Mouse (Mus musculus): ENCODE results near the gene Ifngr1. TPM values are rescaled to one million over a fixed set of nuclear protein-coding genes. Genes with fewer than 3 reads are reported as not detected.

The Ifngr1 gene
- total and polyA plus RNA-seq, 3 experiments = 2.2 to 37.9 (median 26.3) TPM

GRCm38 (mm10) chr10:19613111-19613753 is 21.5 kb downstream of the Ifngr1 start:
- H3K9me3 ChIP-seq (replicated peaks) = no peaks in the 10 kb centered on the region
- peaks cover 13% of the 10 kb centered on the region for H3K36me3 ChIP-seq (replicated peaks)
- H3K4me1 ChIP-seq (ENCODE audit: insufficient read depth, low read depth, low read length) = no peaks in the 10 kb centered on the region
- ATAC-seq (ENCODE audit: extremely low read depth, insufficient number of reproducible peaks, low FRiP score, poor library complexity, severe bottlenecking) (no peak), DNase-seq (ENCODE audit: low spot score) (no peak)
- H3K4me3 ChIP-seq (ENCODE audit: low read depth, low read length) = no peak overlapping the region
- H3K27me3 ChIP-seq (ENCODE audit: insufficient read depth, low read length) = peaks cover 2% of the 10 kb centered on the region
- no peak for TF ChIP-seq GATA2 (IDR thresholded peaks at IDR 0.05; ENCODE audit: borderline replicate concordance, low read depth, low read length)
- no peak for TF ChIP-seq POLR2AphosphoS5 (IDR thresholded peaks at IDR 0.05; ENCODE audit: insufficient replicate concordance, low read depth, low read length)
- TF ChIP-seq GATA1 (IDR thresholded peaks at IDR 0.05; ENCODE audit: borderline replicate concordance, low read length) = no peak
- no peak for TF ChIP-seq CTCF (IDR thresholded peaks at IDR 0.05; ENCODE audit: low read depth, low read length)
- TF ChIP-seq TAL1 (conservative IDR thresholded peaks at IDR 0.05; ENCODE audit: low read depth, low read length) = no peak

GRCm38 (mm10) chr10:19619736-19620135 is 28.0 kb downstream of the Ifngr1 start:
- TF ChIP-seq POLR2AphosphoS5 (IDR thresholded peaks at IDR 0.05; ENCODE audit: insufficient replicate concordance, low read depth, low read length) (no peak), GATA1 (IDR thresholded peaks at IDR 0.05; ENCODE audit: borderline replicate concordance, low read length) (no peak), CTCF (IDR thresholded peaks at IDR 0.05; ENCODE audit: low read depth, low read length) (no peak), GATA2 (IDR thresholded peaks at IDR 0.05; ENCODE audit: borderline replicate concordance, low read depth, low read length) (no peak), TAL1 (conservative IDR thresholded peaks at IDR 0.05; ENCODE audit: low read depth, low read length) (no peak)
- Histone ChIP-seq H3K4me3 (ENCODE audit: low read depth, low read length) (no peak overlapping the region), H3K4me1 (ENCODE audit: insufficient read depth, low read depth, low read length) (no peaks in the 10 kb centered on the region), H3K9me3 (replicated peaks) (no peaks in the 10 kb centered on the region), H3K27me3 (ENCODE audit: insufficient read depth, low read length) (peaks cover 5% of the 10 kb centered on the region), H3K36me3 (replicated peaks) (no peaks in the 10 kb centered on the region)
- DNase-seq (ENCODE audit: low spot score) = no peak
- ATAC-seq (ENCODE audit: extremely low read depth, insufficient number of reproducible peaks, low FRiP score, poor library complexity, severe bottlenecking) = no peak

GRCm38 (mm10) chr10:19621408-19622048 is 29.8 kb downstream of the Ifngr1 start, which contains the start of gene Il22ra2:
Gene Il22ra2, plus strand, starts transcription at chr10:19621998.
- TF ChIP-seq CTCF (IDR thresholded peaks at IDR 0.05; ENCODE audit: low read depth, low read length) (no peak), GATA1 (IDR thresholded peaks at IDR 0.05; ENCODE audit: borderline replicate concordance, low read length) (no peak), GATA2 (IDR thresholded peaks at IDR 0.05; ENCODE audit: borderline replicate concordance, low read depth, low read length) (no peak), POLR2AphosphoS5 (IDR thresholded peaks at IDR 0.05; ENCODE audit: insufficient replicate concordance, low read depth, low read length) (no peak), TAL1 (conservative IDR thresholded peaks at IDR 0.05; ENCODE audit: low read depth, low read length) (no peak)
- Histone ChIP-seq H3K27me3 (ENCODE audit: insufficient read depth, low read length) (peaks cover 6% of the 10 kb centered on the region), H3K36me3 (replicated peaks) (no peaks in the 10 kb centered on the region), H3K9me3 (replicated peaks) (no peaks in the 10 kb centered on the region), H3K4me1 (ENCODE audit: insufficient read depth, low read depth, low read length) (no peaks in the 10 kb centered on the region), H3K4me3 (ENCODE audit: low read depth, low read length) (no peak within 1 kb of the TSS)
- no peak for ATAC-seq (ENCODE audit: extremely low read depth, insufficient number of reproducible peaks, low FRiP score, poor library complexity, severe bottlenecking)
- no peak for DNase-seq (ENCODE audit: low spot score)

GRCm38 (mm10) chr10:19624617-19625016 is 32.9 kb downstream of the Ifngr1 start:
- TF ChIP-seq GATA2 (IDR thresholded peaks at IDR 0.05; ENCODE audit: borderline replicate concordance, low read depth, low read length) (no peak), POLR2AphosphoS5 (IDR thresholded peaks at IDR 0.05; ENCODE audit: insufficient replicate concordance, low read depth, low read length) (no peak), GATA1 (IDR thresholded peaks at IDR 0.05; ENCODE audit: borderline replicate concordance, low read length) (no peak), TAL1 (conservative IDR thresholded peaks at IDR 0.05; ENCODE audit: low read depth, low read length) (no peak), CTCF (IDR thresholded peaks at IDR 0.05; ENCODE audit: low read depth, low read length) (no peak)
- ATAC-seq (ENCODE audit: extremely low read depth, insufficient number of reproducible peaks, low FRiP score, poor library complexity, severe bottlenecking) (no peak), DNase-seq (ENCODE audit: low spot score) (no peak)
- H3K36me3 ChIP-seq (replicated peaks) = no peaks in the 10 kb centered on the region
- no peak overlapping the region for H3K4me3 ChIP-seq (ENCODE audit: low read depth, low read length)
- H3K9me3 ChIP-seq (replicated peaks) = no peaks in the 10 kb centered on the region
- H3K27me3 ChIP-seq (ENCODE audit: insufficient read depth, low read length) = peaks cover 8% of the 10 kb centered on the region
- no peaks in the 10 kb centered on the region for H3K4me1 ChIP-seq (ENCODE audit: insufficient read depth, low read depth, low read length)

GRCm38 (mm10) chr10:19627342-19627741 is 35.6 kb downstream of the Ifngr1 start:
- Histone ChIP-seq H3K36me3 (replicated peaks) (no peaks in the 10 kb centered on the region), H3K4me3 (ENCODE audit: low read depth, low read length) (no peak overlapping the region), H3K27me3 (ENCODE audit: insufficient read depth, low read length) (peaks cover 8% of the 10 kb centered on the region), H3K9me3 (replicated peaks) (no peaks in the 10 kb centered on the region), H3K4me1 (ENCODE audit: insufficient read depth, low read depth, low read length) (no peaks in the 10 kb centered on the region)
- ATAC-seq (ENCODE audit: extremely low read depth, insufficient number of reproducible peaks, low FRiP score, poor library complexity, severe bottlenecking) = no peak
- DNase-seq (ENCODE audit: low spot score) = no peak
- TF ChIP-seq GATA2 (IDR thresholded peaks at IDR 0.05; ENCODE audit: borderline replicate concordance, low read depth, low read length) (no peak), CTCF (IDR thresholded peaks at IDR 0.05; ENCODE audit: low read depth, low read length) (no peak), TAL1 (conservative IDR thresholded peaks at IDR 0.05; ENCODE audit: low read depth, low read length) (no peak), POLR2AphosphoS5 (IDR thresholded peaks at IDR 0.05; ENCODE audit: insufficient replicate concordance, low read depth, low read length) (no peak), GATA1 (IDR thresholded peaks at IDR 0.05; ENCODE audit: borderline replicate concordance, low read length) (no peak)

GRCm38 (mm10) chr10:19627748-19628147 is 36.0 kb downstream of the Ifngr1 start:
- no peak for TF ChIP-seq TAL1 (conservative IDR thresholded peaks at IDR 0.05; ENCODE audit: low read depth, low read length)
- no peak for TF ChIP-seq CTCF (IDR thresholded peaks at IDR 0.05; ENCODE audit: low read depth, low read length)
- TF ChIP-seq GATA1 (IDR thresholded peaks at IDR 0.05; ENCODE audit: borderline replicate concordance, low read length) = no peak
- TF ChIP-seq POLR2AphosphoS5 (IDR thresholded peaks at IDR 0.05; ENCODE audit: insufficient replicate concordance, low read depth, low read length) = no peak
- TF ChIP-seq GATA2 (IDR thresholded peaks at IDR 0.05; ENCODE audit: borderline replicate concordance, low read depth, low read length) = no peak
- DNase-seq (ENCODE audit: low spot score) (no peak), ATAC-seq (ENCODE audit: extremely low read depth, insufficient number of reproducible peaks, low FRiP score, poor library complexity, severe bottlenecking) (no peak)
- Histone ChIP-seq H3K9me3 (replicated peaks) (no peaks in the 10 kb centered on the region), H3K27me3 (ENCODE audit: insufficient read depth, low read length) (peaks cover 8% of the 10 kb centered on the region), H3K4me3 (ENCODE audit: low read depth, low read length) (no peak overlapping the region), H3K36me3 (replicated peaks) (no peaks in the 10 kb centered on the region), H3K4me1 (ENCODE audit: insufficient read depth, low read depth, low read length) (no peaks in the 10 kb centered on the region)
